Mouse (Mus musculus) myocyte (in vitro differentiated cells): ENCODE results near the gene Noct.

Experiments
- CEBPB ChIP-seq: IDR thresholded peaks from 2 replicates; pipeline ENCODE4 v1.6.1; 2011; ENCODE audit warnings: mild to moderate bottlenecking, moderate library complexity; ENCODE audit not compliant: poor library complexity, insufficient read depth, severe bottlenecking
- MYOG ChIP-seq, 3 experiments: IDR thresholded peaks; one replicate each; pipeline ENCODE4 v1.6.1; 2011; ENCODE audit warnings: control low read depth in 2 of 3, low read depth in 2 of 3, mild to moderate bottlenecking in 2 of 3; ENCODE audit not compliant: insufficient read length in 2 of 3, control insufficient read depth in 1 of 3, insufficient read depth in 1 of 3
- POLR2A ChIP-seq: IDR thresholded peaks from one replicate; pipeline ENCODE4 v1.6.1; 2011; ENCODE audit warnings: low read depth, mild to moderate bottlenecking, control low read depth, moderate library complexity; ENCODE audit not compliant: insufficient read length
- POLR2AphosphoS2 ChIP-seq: IDR thresholded peaks from one replicate; pipeline ENCODE4 v1.6.1; 2011; ENCODE audit warnings: low read depth, control low read depth; ENCODE audit not compliant: insufficient read length
- REST ChIP-seq: IDR thresholded peaks from one replicate; pipeline ENCODE4 v1.6.1; 2011; ENCODE audit warnings: mild to moderate bottlenecking, control low read depth, moderate library complexity; ENCODE audit not compliant: insufficient read depth, insufficient read length
- USF1 ChIP-seq: IDR thresholded peaks from one replicate; pipeline ENCODE4 v1.6.1; 2011; ENCODE audit warnings: low read depth, mild to moderate bottlenecking, control low read depth, moderate library complexity

DNA sequence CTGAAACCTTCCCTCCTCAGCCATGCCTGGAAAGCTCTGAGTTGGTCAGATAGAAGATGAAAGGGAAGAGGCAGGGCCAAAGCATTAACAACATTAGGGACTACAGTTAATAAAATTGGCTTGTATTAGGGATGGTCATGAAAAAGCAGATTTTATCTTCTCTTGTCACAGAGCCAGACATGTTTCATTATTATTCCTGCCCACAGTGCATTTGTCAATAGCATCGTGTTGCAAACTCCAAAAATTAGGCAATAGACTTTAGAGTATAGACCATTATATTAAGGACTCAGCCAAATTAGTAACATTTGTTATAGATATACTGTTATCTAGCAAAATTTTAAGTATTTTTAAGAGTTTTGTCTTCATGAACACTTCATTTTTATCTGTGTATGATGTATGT, 72.5 kb downstream of the Noct start:
- TF ChIP-seq MYOG (IDR thresholded peaks at IDR 0.05; ENCODE audit: control insufficient read depth in 1 of 3, insufficient read depth in 1 of 3, insufficient read length in 2 of 3, low read depth in 2 of 3) (no peak), POLR2A (no peak), POLR2AphosphoS2 (no peak), CEBPB (no peak), USF1 (no peak), REST (no peak)
